Mouse (Mus musculus) skeletal muscle tissue, postnatal 0 days (tissue): ENCODE results near the gene Gast. TPM values are rescaled to one million over a fixed set of nuclear protein-coding genes. Genes with fewer than 3 reads are reported as not detected.

Experiments used
- polyA plus RNA-seq: library from polyadenylated mRNA; unstranded; fragments of >200 nt; fragmentation: Nextera tagmentation; extraction: Ambion mirVana; gene quantifications from 2 replicates; pipeline ENCODE4 v1.2.1, GENCODE M21; 2015

Gast gene
- polyA plus RNA-seq = 0.44 TPM in 1 of 2 replicates, not detected in the other

GRCm38 (mm10) chr11:100333944-100334457 lies at the start of gene Gast:
Gene Gast, plus strand, starts transcription at chr11:100334407.

GRCm38 (mm10) chr11:100319492-100320171 lies 14.6 kb upstream of the Gast start, which contains the start of gene Eif1:
Gene Eif1, plus strand, starts transcription at chr11:100319885.

GRCm38 (mm10) chr11:100355972-100356818 lies 22.0 kb downstream of the Gast start, which contains the start of gene Hap1:
Gene Hap1, minus strand, starts transcription at chr11:100356128.

Other genes starting within 250 kb of the Gast start
- gene Krt32, start 246.2 kb upstream of the Gast start, polyA plus RNA-seq = not detected in 2 replicates
- gene Krt35, start 238.2 kb upstream of the Gast start, polyA plus RNA-seq = 0.07 TPM in 1 of 2 replicates, not detected in the other
- gene Krt36, start 228.8 kb upstream of the Gast start, polyA plus RNA-seq = not detected in 2 replicates
- not detected in 2 replicates for gene Krt13, start 212.8 kb upstream of the Gast start, polyA plus RNA-seq
- gene Krt15, start 198.5 kb upstream of the Gast start, polyA plus RNA-seq = 19.8 TPM in 1 of 2 replicates, not detected in the other
- gene Krt19, start 185.7 kb upstream of the Gast start, polyA plus RNA-seq = 0.55 and 0.63 TPM in 2 replicates
- not detected in 2 replicates for gene Krt9, start 141.2 kb upstream of the Gast start, polyA plus RNA-seq
- gene Krt14, start 126.9 kb upstream of the Gast start, polyA plus RNA-seq = 0.09 and 68.1 TPM in 2 replicates
- gene Krt16, start 85.5 kb upstream of the Gast start, polyA plus RNA-seq = 0.69 TPM in 1 of 2 replicates, not detected in the other
- gene Krt17, start 73.4 kb upstream of the Gast start, polyA plus RNA-seq = 15.6 TPM in 1 of 2 replicates, not detected in the other
- not detected in 2 replicates for gene Krt42, start 64.5 kb upstream of the Gast start, polyA plus RNA-seq
- gene Eif1, start 14.5 kb upstream of the Gast start, polyA plus RNA-seq = 1,439 and 1,728 TPM in 2 replicates
- gene Hap1, start 21.7 kb downstream of the Gast start, polyA plus RNA-seq = 0.51 and 0.56 TPM in 2 replicates
- gene Jup, start 63.4 kb downstream of the Gast start, polyA plus RNA-seq = 36.6 and 44.0 TPM in 2 replicates
- gene P3h4, start 80.4 kb downstream of the Gast start, polyA plus RNA-seq = 29.9 and 43.6 TPM in 2 replicates
- gene Fkbp10, start 81.3 kb downstream of the Gast start, polyA plus RNA-seq = 60.9 and 82.7 TPM in 2 replicates
- 46.3 and 48.7 TPM in 2 replicates for gene Nt5c3b, start 107.4 kb downstream of the Gast start, polyA plus RNA-seq
- 0.23 and 0.44 TPM in 2 replicates for gene Klhl10, start 107.5 kb downstream of the Gast start, polyA plus RNA-seq
- gene Klhl11, start 138.3 kb downstream of the Gast start, polyA plus RNA-seq = 3.1 and 3.7 TPM in 2 replicates
- 19.8 and 22.8 TPM in 2 replicates for gene Acly, start 193.6 kb downstream of the Gast start, polyA plus RNA-seq
- gene Ttc25, start 211.2 kb downstream of the Gast start, polyA plus RNA-seq = 0.37 TPM in 2 replicates
- gene Cnp, start 240.5 kb downstream of the Gast start, polyA plus RNA-seq = 39.3 and 40.3 TPM in 2 replicates